Mouse (Mus musculus) neural tube, embryonic 10.5 days (tissue): ENCODE measurements around the gene Zgrf1.
A peak's percentile ranks its signal among the peaks of the same experiment; 100 is the strongest.

Experiments
- DNase-seq: peaks from one replicate; pipeline ENCODE4 v3.0.0-alpha.2; 2017; ENCODE audit warnings: low spot score; ENCODE audit errors: extremely low spot score

Zgrf1 gene

DNA sequence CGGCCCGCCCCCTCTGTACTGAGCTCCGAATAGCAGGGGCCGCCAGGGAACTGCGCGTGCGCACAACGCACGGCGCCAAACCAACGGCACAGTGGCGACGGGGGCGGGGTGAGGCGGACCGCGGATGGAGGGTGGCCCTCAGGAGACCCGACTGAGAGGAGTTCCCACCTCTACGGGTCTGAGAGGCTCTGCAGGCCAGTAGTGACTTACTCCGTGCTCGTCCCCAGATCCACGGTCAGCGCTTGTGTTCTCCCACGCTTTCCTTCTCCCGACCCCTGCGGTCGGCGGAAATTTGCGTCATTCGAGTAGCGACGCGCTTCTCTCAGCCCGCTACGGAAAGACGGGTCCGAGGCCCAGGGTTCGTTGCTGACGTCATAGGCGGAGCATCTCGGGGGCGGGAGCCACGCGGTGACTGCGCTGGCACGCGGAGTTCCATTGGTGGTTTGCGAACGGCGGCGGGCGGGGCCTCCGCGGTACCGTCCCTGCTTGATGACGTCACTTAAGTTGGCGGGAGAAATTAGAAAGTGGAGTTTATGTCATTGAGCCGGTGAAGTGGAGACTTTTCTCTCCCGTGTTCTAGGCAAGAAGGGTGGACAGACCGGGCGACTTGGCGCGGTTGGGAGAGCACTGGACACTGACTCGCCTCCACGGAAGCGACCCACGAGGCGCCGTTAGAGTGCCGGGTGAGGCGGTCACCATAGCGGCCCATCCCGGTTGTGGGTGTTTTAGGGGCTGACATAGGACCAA, at the start of gene Zgrf1, which contains the start of gene Larp7:
TSS of gene Zgrf1 (plus strand) at position 517 of the 747 bp plus-strand sequence.
TSS of gene Larp7 (minus strand) at position 377 of the 747 bp plus-strand sequence.
- DNase-seq = peak; percentile 97

DNA sequence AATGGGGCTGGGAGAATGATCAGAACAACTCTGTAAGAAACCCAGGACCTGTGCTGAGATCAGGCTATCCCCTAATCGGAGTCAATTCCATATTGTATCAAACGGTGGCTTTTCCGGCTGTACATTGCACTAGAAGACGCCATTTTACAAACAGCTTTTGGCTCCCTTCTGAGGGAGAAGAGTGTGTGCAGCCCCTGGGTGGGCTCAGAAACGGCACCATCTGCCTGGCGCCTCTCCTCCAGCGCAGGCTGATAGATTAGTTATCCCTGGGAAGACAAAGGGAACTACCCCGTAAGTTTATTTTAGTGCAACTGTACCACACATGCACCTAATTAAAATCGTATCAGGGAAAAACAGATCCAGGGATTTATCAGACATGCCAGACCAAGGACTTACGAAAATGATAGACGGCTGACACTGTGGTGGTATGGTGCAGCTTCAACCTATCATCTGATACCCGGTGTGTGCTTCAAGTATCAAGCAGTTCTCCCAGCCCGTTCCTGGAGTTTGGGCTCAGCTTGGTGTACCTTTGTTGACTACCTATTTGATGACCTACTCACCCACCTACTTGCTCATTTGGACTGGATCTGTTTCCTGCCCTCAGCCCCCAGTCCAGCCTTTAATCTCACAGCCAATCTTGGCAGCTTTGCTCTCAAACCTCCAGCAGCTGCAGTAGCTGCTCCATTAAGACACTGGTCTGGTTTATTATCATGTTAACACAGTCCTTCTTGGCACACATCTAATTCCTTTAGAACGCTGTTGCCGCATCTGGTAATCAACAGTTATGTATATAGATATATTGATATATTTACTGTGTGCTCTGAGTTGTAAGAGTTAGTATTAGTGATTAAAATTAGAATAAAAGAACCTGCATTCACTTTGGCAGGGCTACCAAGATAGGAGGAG, 45.2 kb upstream of the Zgrf1 start:
- DNase-seq = no peak

GRCm38 (mm10) chr3:127511786-127512746, 41.2 kb upstream of the Zgrf1 start:
- no peak for DNase-seq

DNA sequence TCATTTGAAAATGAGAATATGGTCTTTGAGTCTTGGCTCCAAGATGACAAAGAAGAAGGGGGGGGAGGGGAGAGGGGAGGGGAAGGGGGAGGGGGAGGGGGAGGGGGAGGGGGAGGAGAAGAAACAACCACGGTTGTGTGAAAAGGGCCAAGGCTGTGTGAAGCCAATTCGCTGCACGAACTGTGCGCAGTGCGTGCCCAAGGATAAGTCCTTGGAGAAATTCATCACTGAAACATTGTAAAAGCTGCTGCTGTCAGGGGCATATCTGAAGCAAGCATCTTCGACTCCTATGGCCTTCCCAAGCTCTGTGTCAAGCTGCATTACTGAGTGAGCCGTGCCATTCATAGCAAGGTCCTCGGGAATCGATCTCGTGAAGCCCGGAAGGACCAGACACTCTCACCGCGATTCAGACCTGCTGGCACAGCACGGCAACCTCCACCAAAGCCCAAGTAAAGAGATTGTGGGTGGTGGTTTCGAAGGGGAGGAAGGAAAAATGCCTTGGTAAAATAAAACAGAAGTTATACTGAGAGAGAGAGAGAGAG, 40.4 kb upstream of the Zgrf1 start:
- DNase-seq = no peak

GRCm38 (mm10) chr3:127513699-127514098, 39.6 kb upstream of the Zgrf1 start:
- DNase-seq = no peak

DNA sequence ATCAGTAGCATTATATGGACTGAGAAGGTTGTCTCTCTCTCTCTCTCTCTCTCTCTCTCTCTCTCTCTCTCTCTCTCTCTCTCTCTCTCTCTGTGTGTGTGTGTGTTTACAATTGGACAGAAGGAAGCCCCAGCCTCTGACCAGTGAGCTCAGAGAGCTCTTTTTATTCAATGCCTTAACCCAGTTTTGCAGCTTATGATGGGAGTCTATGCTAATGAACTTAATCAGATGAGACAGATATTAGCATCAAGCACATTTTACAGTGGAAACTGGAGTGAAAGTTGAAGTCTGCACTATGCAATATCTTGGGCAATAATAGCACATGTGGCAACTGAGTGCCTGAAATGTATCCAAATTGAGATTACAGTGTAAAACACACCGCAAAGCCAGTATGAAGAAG, 38.0 kb upstream of the Zgrf1 start:
- DNase-seq = no peak

DNA sequence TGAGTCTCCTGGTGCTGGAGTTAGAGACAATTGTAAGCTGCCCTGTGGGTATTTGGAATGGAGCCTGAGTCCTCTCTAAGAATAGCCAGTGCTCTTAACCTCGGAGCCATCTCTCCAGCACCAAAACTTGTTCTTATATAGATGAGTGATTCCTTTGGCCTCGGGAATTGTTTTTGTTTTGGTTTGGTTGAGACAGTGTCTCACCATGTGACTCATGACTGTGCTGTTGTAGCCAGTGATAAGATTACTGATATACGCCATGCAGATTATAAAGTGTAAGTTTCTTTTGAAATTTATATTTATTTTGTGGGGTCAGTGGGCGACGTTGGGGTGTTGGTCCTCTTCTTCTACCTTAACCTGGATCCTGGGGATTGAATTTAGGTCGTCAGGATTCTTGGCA, 33.0 kb upstream of the Zgrf1 start:
- DNase-seq = no peak

- DNase-seq = no peak
Measured at GRCm38 (mm10) chr3:127521156-127521555, 32.1 kb upstream of the Zgrf1 start.

DNA sequence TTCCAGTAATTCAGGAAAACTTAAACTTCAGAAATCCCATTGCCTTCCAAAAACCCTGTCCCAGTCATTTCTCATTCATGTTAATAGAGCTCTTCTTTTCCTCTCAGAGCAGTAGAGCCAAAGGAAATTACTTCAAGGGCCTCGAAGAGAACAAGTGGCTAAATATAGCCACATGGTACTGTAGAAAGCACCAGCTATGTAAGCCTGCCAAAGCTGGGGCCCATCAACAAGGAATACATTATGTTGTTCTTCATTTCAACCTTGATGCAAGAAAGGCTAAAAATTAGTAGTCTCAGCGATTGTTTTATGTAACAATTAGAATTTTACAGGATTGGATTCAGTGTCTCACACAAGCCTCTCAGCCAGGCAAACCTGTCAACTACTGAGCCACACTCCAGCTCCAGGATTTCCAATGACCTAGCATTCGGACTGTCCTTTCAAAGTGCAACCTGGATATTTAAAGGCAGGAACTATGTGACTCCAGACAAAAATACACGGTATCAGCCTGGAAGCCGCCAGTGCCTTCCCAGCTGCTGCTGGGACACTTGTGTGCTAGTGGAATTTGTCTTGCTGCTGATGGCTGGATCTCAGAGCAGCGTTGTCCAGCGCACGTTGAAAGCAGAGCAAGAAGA, 28.0 kb upstream of the Zgrf1 start:
- DNase-seq = no peak

- no peak for DNase-seq
Measured at GRCm38 (mm10) chr3:127527465-127528034, 25.7 kb upstream of the Zgrf1 start.

GRCm38 (mm10) chr3:127529210-127529609, 24.1 kb upstream of the Zgrf1 start:
- DNase-seq = no peak

- no peak for DNase-seq
Measured at GRCm38 (mm10) chr3:127529824-127530223, 23.5 kb upstream of the Zgrf1 start.

DNA sequence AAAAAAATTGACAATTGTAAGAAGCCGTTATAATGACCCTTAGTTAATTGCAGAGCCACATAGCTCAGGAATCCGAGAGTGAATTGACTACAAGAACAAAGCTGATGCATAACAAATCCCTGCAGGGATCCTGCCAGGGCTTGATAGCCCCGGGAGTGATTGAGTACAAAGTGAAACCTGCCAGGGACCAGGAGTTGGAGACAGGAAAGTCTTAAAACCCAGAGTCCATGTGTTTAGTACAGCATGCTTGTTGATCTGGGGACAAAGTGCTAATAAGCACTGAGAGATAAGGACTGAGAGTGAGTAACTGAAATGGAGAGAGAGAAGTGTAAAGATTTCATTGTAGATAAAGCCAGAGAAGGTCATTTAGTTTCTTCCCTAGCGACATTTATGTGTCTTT, 23.0 kb upstream of the Zgrf1 start:
- no peak for DNase-seq

- DNase-seq = no peak
Measured at GRCm38 (mm10) chr3:127539193-127539592, 14.1 kb upstream of the Zgrf1 start.

GRCm38 (mm10) chr3:127543976-127544375, 9.3 kb upstream of the Zgrf1 start:
- DNase-seq = no peak

DNA sequence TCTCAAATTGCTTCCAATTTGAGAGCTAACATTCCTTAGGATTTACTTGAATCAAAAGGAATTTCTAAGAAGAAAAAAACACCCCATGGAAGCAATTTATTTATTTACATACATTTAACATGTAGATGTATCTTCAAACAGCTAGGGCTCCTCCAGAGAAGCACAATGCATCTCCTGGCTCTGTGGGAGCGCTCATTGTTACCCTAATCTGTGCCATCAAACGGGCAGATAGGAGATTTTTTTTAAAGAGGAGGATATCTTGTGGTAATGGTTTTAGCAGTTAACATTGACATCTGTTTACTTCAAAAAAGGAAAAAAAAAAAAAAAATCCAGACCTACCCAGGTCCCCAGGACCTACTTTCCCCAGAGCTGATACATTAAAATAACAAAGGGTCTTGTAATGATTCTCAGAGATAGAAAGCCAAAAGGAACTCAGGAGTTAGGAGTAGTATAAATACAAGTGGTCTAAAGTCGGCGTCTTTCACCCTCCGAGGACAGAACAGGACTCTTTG, 8.6 kb upstream of the Zgrf1 start:
- DNase-seq = no peak

DNA sequence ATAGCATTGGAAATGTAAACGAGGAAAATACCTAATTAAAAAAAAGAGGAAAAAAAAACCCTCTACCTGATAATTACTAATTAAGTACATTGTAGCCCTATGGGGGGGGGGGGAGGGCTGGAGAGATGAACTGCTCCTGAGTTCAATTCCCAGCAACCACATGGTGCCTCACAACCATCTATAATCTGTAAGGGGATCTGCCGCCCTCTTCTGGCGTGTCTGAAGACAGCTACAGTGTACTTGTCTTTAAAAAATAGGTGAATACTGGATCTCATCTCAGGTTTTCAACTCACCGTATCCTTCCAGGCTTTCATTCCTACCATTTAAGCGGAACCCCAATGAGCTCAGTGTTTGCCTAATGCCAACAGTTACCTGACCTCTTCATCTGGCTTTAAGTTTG, 5.4 kb upstream of the Zgrf1 start:
- peak; percentile 22 for DNase-seq

DNA sequence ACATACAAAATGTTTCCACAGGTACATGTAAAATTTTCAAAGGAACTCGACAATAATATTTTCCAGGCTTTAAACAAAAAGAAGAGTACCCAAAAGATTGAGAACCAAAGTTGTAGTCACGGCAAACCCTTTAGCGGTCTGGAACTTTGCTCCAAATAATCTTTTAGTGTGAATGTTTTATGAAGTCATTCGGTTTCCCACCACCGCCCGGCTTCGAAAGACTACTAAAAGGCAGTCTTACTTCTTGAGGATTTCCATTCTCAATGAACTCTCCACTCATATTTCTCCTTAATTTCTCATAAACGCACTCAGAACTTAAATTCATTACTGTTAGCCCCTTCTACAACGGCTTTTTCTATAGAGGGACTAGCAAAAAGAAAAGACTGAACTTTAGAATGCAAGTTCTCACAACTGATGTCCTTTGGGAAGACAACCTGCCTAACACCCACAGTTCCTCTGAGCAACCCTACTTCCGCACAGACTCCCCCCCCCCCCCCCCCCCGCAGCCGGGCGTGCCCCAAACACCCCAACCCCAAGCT, 786 bp upstream of the Zgrf1 start:
- no peak for DNase-seq

- no peak for DNase-seq
Measured at GRCm38 (mm10) chr3:127553720-127554043, 393 bp downstream of the Zgrf1 start.

- DNase-seq = no peak
Measured at GRCm38 (mm10) chr3:127554723-127555122, 1.4 kb downstream of the Zgrf1 start.
